Mouse (Mus musculus) c-Kit-negative CD71-positive TER-119-positive erythroid progenitor cells, embryonic 14.5 days (primary cell): ENCODE measurements around the gene Anapc15.

Experiments used
- DNase-seq: peaks from one replicate; pipeline ENCODE4 v3.0.0-alpha.2; 2013; ENCODE audit warnings: low read depth, low spot score

Anapc15 gene

GRCm38 (mm10) chr7:101847934-101848333 is 15.6 kb upstream of the Anapc15 start:
- DNase-seq, result no peak

- no peak for DNase-seq
Observed at GRCm38 (mm10) chr7:101851689-101852088, 11.8 kb upstream of the Anapc15 start.

GRCm38 (mm10) chr7:101852846-101853245 is 10.7 kb upstream of the Anapc15 start:
- DNase-seq, result no peak

- DNase-seq, result no peak
Observed at GRCm38 (mm10) chr7:101853816-101854215, 9.7 kb upstream of the Anapc15 start.

GRCm38 (mm10) chr7:101857094-101857493 is 6.4 kb upstream of the Anapc15 start, which contains the start of gene Folr2:
Gene Folr2 (minus strand): TSS chr7:101857194.
- no peak for DNase-seq

- no peak for DNase-seq
Observed at GRCm38 (mm10) chr7:101858362-101858761, 5.2 kb upstream of the Anapc15 start.

- DNase-seq, result no peak
Observed at GRCm38 (mm10) chr7:101860978-101861377, 2.5 kb upstream of the Anapc15 start.

- DNase-seq, result no peak
Observed at GRCm38 (mm10) chr7:101862291-101862690, 1.2 kb upstream of the Anapc15 start.

- DNase-seq, result no peak
Observed at GRCm38 (mm10) chr7:101866491-101867265, 3.2 kb downstream of the Anapc15 start.

- no peak for DNase-seq
Observed at GRCm38 (mm10) chr7:101867482-101867881, 4.0 kb downstream of the Anapc15 start.

- DNase-seq, result no peak
Observed at GRCm38 (mm10) chr7:101868241-101869162, 5.0 kb downstream of the Anapc15 start.

GRCm38 (mm10) chr7:101869163-101869500 is 5.6 kb downstream of the Anapc15 start:
- no peak for DNase-seq

- no peak for DNase-seq
Observed at GRCm38 (mm10) chr7:101870629-101871028, 7.1 kb downstream of the Anapc15 start, which contains the start of gene Folr1. Gene Folr1 (minus strand): TSS chr7:101870788.

GRCm38 (mm10) chr7:101871296-101871695 is 7.8 kb downstream of the Anapc15 start:
- DNase-seq, result no peak

- no peak for DNase-seq
Observed at GRCm38 (mm10) chr7:101875978-101876377, 12.5 kb downstream of the Anapc15 start.

- DNase-seq, result no peak
Observed at GRCm38 (mm10) chr7:101880855-101881254, 17.3 kb downstream of the Anapc15 start.

GRCm38 (mm10) chr7:101882413-101883154 is 19.1 kb downstream of the Anapc15 start:
- no peak for DNase-seq

- DNase-seq, result no peak
Observed at GRCm38 (mm10) chr7:101884160-101884559, 20.6 kb downstream of the Anapc15 start.

GRCm38 (mm10) chr7:101886274-101886673 is 22.8 kb downstream of the Anapc15 start:
- DNase-seq, result no peak

- DNase-seq, result no peak
Observed at GRCm38 (mm10) chr7:101888460-101888859, 24.9 kb downstream of the Anapc15 start.

GRCm38 (mm10) chr7:101895695-101896094 is 32.2 kb downstream of the Anapc15 start:
- DNase-seq, result no peak
